Mouse (Mus musculus) left cerebral cortex, postnatal 36 days (tissue): ENCODE data around the gene Serpina7. TPM values are rescaled to one million over a fixed set of nuclear protein-coding genes. Genes with fewer than 3 reads are reported as not detected.

Source experiments
- DNase-seq, 2 experiments: peaks; one replicate each; pipeline ENCODE4 v3.0.0; 2021 to 2022; ENCODE audit warnings: low spot score in 2 of 2, mixed read lengths in 1 of 2
- intact Hi-C: fragments of 180-260 bp; cut with DNase I; formaldehyde crosslinking; loops from one replicate; pipeline ENCODE4 v1.15.1; 2025
- total RNA-seq, 2 experiments: library from RNA; stranded (reverse); gene quantifications; 2 replicates each; pipeline ENCODE4 v1.2.3; 2021

Serpina7 gene
- not detected for total RNA-seq

DNA sequence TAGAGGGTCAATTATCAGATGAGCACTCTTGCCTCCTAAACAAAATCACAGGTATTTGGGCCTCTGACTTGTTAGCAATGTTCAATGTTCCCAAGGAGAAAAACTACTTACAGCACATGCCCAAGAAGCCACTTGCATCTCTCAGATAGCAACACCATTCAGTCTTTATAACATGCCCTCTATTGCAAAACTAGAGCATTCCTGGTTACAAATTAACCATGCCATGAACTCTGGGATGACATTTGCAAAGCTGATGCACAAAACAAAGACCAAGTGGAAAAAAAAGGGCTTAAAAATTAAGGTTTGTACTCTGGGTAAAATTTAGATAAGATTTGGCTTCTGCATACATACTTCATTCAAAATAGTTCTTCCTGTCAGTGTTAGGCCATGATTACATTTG lies at the start of gene Serpina7:
Gene Serpina7 (minus strand): TSS at position 160 of the 400 bp plus-strand sequence.
- DNase-seq, result no peak
- intact Hi-C loops, result no loop called here

DNA sequence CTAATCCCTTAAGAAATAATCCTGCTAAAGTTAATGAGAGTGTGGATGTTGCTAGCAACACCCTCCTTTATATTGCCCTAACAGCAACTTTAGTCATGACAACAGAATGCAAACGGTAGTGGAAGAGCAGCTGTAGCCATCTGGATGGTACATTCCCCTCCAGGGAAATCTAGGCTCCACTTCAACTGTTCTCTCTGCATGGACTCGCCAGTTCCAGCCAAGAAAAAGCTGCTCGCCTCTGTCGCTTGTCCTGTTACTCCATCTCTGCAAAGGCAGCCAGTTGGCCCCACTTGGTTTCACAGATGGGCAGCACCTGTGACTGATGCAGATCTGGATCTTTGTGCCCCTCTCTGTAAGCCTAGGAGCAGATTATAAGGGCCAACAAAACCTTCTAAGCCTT lies 49.0 kb upstream of the Serpina7 start:
- intact Hi-C loops, result no loop called here
- DNase-seq, result no peak

DNA sequence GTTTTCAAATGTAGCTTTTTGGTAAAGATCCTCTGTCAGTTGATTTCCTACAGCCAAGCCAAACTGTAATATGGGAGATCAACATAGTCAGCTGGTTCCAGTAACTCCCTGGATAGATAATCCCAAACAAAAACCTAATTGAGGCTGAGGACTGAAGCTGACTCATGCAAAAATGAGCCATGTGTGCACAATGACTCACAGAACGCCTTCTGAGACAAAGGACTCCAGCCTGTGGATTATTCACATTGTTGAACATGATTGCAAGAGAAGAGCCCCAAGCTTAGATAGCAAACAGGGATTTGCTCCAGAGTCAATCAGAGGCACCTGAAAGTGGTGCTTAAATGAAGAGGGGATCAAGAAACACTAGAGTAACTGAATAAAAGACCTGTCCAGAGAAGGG lies 12.2 kb upstream of the Serpina7 start:
- intact Hi-C loops, result no loop called here
- DNase-seq, result no peak

DNA sequence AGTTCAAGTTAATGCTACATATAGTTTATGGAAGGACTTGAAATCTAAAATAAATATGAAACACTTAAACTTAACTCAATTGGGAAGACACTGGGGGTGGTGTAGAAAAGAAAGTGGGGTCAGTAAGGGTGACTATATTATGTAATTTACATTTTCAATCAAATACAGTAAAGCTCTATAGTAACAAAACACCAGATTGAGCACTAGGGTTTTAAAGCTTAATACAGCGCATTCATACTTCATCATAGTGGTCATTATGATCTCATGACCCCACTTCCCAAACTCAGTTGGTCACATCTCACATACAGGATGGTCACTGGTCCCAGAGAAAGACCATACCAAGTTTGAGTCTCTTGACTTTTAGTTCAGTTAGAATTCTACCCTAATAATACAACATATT lies 907 bp upstream of the Serpina7 start, which contains the start of gene 4930513O06Rik:
Gene 4930513O06Rik (plus strand): TSS at position 301 of the 400 bp plus-strand sequence.
- no peak for DNase-seq
- intact Hi-C loops, result no loop called here

DNA sequence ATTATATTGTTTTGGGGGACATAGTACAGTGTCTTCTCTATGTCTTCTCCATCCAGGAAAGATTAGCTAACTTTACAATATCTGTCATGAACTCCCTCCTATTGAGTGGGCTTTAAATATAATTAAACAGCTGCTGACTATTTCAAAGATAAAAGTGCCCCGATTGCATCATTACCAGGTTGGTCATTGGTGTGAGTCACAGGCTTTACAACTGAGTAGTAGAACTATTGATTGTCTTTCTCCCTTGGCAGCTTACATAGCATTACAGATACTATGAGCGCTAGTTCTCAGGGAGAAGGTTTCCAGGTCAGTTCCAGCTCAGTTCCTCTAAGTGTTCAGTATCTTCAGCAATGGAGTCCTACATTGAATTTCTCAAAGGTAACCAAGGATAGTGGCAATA lies 6.5 kb downstream of the Serpina7 start:
- intact Hi-C loops, result no loop called here
- DNase-seq, result no peak

DNA sequence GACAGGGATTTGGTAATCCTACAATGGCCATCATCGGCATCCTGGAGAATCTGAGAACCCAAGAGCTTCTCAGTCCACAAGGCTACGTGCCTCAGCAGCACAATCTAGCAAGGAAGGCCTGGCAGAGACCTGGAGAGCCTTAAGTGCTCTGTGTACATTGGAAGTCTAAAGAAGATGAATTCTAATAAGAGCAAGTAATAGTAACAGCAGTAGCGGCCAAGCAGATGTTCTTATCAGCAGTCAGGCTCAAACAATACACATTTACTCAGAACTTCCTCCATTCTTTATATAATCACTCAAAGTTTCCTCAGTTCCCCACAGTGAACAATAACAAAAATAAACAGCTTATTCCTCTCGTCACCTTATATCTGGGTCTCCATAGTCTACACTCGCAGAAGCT lies 21.0 kb downstream of the Serpina7 start:
- intact Hi-C loops, result no loop called here
- DNase-seq, result no peak

DNA sequence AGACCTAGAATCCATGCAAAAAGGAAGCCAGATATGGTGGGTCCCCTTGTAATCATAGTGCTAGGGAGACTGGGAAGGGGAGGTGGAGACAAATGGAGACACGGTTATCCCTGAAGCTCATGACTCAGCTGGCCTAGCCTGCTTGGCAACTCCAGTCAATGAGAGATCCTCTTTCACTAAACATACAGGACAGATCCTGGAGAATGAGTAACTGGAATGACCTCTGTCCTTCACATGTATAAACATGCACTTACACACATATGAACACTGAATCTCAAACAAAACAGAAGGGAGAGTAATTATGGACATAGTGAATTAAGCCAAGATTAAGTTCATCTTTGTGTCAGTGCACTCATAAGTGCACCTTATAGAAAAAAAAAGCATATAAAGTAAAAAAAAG lies 31.9 kb downstream of the Serpina7 start:
- DNase-seq, result no peak

DNA sequence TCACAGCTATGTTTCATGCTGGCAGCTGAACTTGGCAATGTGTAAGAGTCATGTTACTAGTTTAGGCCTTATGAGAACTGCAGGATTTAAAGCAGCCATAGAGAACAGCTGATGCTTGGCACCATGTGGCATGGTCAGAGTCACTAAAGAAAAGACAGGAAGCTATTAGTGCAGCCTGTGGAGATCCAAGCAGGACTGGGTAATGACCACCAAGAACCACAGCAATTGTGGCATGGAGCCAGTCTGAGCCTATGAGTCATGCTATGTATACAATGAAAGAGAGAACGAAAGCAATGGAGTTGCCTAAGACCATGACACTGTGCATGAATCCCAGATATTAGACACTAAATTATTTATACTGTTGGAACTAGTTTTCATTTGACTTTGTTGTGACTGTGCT lies 33.1 kb downstream of the Serpina7 start:
- no peak for DNase-seq
- intact Hi-C loops, result no loop called here

More for the DNA sequence above, 31.9 kb downstream of the Serpina7 start:
- intact Hi-C loops, result no loop called here

DNA sequence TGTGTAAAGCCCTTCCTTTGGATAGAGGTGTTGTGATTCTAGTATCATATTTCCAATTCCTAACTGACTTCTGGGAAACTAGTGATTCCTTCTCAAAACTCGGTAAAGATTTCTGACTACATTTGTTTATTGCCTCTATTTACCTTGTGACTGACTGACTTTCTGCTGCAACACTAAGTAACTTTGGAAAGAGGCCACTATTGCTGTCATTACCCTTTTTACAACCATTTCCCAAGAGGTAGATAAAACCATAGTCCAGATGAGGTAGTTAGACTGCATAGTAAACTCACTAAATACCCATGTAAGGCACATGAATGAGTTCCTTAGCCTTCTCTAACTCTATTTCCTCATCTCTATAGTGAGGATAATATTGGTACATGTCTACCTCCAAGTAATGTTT lies 43.9 kb downstream of the Serpina7 start:
- DNase-seq, result no peak
- intact Hi-C loops, result no loop called here

DNA sequence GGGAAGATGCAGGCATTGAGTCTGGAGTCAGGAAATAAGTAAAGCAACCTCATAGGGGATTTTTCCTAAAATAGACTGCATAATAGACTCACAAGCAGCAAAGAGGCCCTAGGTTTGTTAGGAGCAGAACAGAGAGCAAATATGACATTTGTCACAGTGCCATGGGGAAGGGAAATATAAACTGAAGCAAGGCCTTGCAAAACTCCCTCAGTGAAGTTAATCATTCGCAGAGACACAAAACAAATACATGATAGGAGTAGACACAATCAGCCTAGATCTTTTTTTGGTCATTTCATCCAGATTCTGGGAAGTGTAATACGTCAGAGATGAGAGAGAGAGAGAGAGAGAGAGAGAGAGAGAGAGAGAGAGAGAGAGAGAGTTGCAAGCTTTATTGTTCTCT lies 45.7 kb downstream of the Serpina7 start:
- intact Hi-C loops, result no loop called here

DNA sequence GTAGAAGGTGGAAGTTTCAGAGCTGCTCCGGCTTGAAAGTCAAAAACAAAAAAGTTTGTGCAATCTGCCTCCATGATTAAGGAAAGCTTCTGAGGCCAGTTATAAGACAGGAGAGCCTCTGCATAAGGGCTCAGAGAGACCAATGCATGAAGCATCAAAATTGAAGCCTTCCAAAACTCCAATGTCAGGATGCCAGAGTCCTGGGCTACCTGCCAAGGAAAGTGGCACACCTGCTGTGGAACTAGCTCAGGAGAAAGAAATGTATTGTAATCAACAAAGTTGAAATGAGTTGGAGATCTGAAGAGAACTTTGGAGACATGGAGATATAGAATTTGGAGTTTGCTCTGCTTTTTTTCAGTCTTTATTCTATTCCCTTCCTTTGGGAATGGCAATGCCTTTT lies 47.4 kb downstream of the Serpina7 start:
- DNase-seq, result no peak
- intact Hi-C loops, result no loop called here

More for the DNA sequence above, 45.7 kb downstream of the Serpina7 start:
- no peak for DNase-seq

Other genes starting within 250 kb of the Serpina7 start
- gene Nrk, start 170.8 kb downstream of the Serpina7 start, total RNA-seq, result under 1 TPM in 1 of 2 experiments, not detected in 1; 0.05 TPM
- gene 4930513O06Rik, start 1.0 kb upstream of the Serpina7 start, total RNA-seq, result not detected
- gene 4933428M09Rik, start 94.0 kb upstream of the Serpina7 start, total RNA-seq, result not detected
- gene Mum1l1, start 124.8 kb upstream of the Serpina7 start, total RNA-seq, result 1 to 10 TPM; 2.5 to 2.7 TPM
- not detected for gene Trap1a, start 248.4 kb upstream of the Serpina7 start, total RNA-seq